Mouse (Mus musculus): Measurements from ENCODE around the gene Olfr557.

- TF ChIP-seq POLR2A (IDR thresholded peaks at IDR 0.05; ENCODE audit: borderline replicate concordance, extremely low read depth, insufficient read depth, insufficient read length, poor library complexity, severe bottlenecking): no peak
- no peak for TF ChIP-seq CTCF (IDR thresholded peaks at IDR 0.05; ENCODE audit: borderline replicate concordance, extremely low read depth, insufficient read depth, insufficient read length)
These were observed 37.2 kb upstream of the Olfr557 start, which contains the start of gene Olfr555 for GRCm38 (mm10) chr7:102658523-102658922.

All from brain, embryonic 14.5 days (tissue).